Mouse (Mus musculus) brain, embryonic 14.5 days (tissue): ENCODE data around the gene Tox2. TPM values are rescaled to one million over a fixed set of nuclear protein-coding genes. Genes with fewer than 3 reads are reported as not detected.
A peak's percentile ranks its signal among the peaks of the same experiment; 100 is the strongest.

ENCODE experiments used
- DNase-seq: peaks from one replicate; pipeline ENCODE4 v3.0.0-alpha.2; 2011; ENCODE audit warnings: low read depth
- CTCF ChIP-seq: fragments of 200-500 bp; IDR thresholded peaks from 2 replicates; pipeline ENCODE4 v1.5.1; 2012; ENCODE audit warnings: inconsistent platforms, mild to moderate bottlenecking, moderate library complexity, borderline replicate concordance; ENCODE audit not compliant: insufficient read depth, insufficient read length; ENCODE audit errors: extremely low read depth
- POLR2A ChIP-seq: fragments of 200-500 bp; IDR thresholded peaks from 2 replicates; pipeline ENCODE4 v1.6.1; 2012; ENCODE audit warnings: mild to moderate bottlenecking, inconsistent platforms, borderline replicate concordance; ENCODE audit not compliant: poor library complexity, insufficient read depth, insufficient read length, severe bottlenecking; ENCODE audit errors: extremely low read depth
- polyA plus RNA-seq: library from polyadenylated mRNA; depleted of rRNA; stranded (reverse); fragments of >200 nt; gene quantifications from 2 replicates; pipeline ENCODE4 v1.2.3, GENCODE M21; 2012

Gene Tox2
- polyA plus RNA-seq, 1 experiment, result 70.4 TPM

GRCm38 (mm10) chr2:163233666-163234065, 30.7 kb downstream of the Tox2 start:
- no peak for DNase-seq
- TF ChIP-seq POLR2A (no peak), CTCF (no peak)

DNA sequence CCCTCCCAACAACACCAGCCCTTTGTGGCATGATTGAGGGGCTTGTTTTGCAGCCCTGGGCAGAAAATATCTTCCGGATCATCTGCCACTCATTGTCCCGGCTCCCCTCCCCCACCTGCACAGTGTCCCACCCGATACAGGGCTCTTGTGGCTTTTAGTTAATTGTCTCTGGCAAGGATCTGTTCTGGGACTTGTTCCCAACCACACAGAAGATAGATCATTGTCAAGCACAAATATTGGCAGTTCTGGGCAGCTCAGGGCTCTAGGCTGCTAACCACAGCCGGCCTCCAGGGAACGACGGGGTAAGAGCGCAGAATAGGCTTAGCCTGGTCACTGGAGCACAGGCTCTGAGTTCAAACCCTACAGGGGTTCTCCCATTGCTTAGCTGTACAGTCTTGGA, 33.1 kb downstream of the Tox2 start:
- peak; percentile 88 for DNase-seq

GRCm38 (mm10) chr2:163237999-163238529, 35.1 kb downstream of the Tox2 start:
- no peak for TF ChIP-seq POLR2A
- TF ChIP-seq CTCF, result no peak
- peak; percentile 85 for DNase-seq

More for the DNA sequence above, 33.1 kb downstream of the Tox2 start:
- no peak for TF ChIP-seq POLR2A
- TF ChIP-seq CTCF, result no peak

- DNase-seq, result no peak
- no peak for TF ChIP-seq CTCF
- TF ChIP-seq POLR2A, result no peak
These were observed 37.0 kb downstream of the Tox2 start for GRCm38 (mm10) chr2:163239945-163240344.

GRCm38 (mm10) chr2:163241867-163242266, 38.9 kb downstream of the Tox2 start:
- DNase-seq, result no peak
- TF ChIP-seq CTCF, result no peak
- TF ChIP-seq POLR2A, result no peak

DNA sequence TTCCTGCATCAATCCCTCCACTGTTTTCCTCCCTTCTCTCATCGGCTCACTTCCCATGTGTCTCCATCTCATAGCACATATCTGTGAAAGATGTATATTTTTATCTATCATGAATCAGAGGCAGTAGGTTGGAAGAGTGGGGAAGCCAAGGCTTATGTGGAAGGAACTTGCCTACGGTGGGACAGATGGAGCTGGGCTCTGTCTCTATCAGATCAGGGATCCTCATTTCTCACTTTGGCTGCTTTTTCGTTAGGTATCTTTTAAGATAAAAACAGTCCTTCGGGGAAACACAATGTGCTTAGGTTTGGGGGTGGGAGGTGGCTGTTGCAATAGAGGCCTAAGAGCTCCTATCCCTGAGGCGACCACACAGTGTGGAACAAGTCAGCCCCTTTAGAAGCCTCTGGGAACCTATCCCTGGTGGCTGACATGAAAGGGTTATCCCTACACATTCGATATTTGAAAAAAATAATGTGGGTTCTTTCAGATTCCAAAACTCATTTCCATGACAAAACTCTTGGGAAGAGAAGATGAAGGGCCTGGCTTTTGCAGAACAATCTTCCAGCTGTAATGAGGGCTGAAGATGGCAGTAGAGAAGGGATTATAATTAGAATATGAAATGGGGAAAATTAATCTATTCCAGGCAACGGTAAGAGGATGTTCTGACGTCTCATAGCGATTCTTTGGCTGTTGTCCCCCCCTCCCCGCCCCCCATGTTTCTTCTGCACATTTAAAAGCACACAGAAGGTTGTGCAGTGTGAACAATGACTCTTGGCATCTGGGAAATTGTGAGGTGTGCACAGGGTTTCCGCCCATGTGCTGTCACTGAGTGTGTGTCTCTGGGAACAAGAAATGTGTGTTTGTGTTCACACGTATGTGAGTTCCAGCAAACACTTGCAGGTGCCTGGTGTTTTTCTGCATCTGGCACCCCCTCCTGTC, 41.3 kb downstream of the Tox2 start:
- TF ChIP-seq CTCF (no peak), POLR2A (no peak)
- DNase-seq, result peak; percentile 75

DNA sequence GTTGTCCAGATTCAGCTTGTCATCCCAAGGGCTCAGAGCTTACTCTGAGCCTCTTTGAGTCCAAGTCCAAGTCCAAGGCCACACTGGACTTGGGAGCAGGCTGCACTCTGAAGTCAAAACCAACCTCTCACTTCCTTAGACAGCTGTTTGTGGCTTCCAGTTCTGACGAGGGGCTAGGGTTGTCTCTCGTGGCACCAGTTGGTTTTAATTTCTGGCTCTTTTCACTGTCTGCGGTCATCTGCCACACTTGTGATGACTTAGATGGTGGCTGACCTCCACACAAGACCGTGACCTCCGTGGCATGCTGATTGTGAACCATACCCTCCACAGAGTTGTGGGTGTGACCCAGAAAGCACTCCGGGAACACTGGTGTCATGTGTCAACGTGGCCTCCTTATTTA, 46.0 kb downstream of the Tox2 start:
- no peak for DNase-seq
- TF ChIP-seq CTCF, result no peak
- no peak for TF ChIP-seq POLR2A

DNA sequence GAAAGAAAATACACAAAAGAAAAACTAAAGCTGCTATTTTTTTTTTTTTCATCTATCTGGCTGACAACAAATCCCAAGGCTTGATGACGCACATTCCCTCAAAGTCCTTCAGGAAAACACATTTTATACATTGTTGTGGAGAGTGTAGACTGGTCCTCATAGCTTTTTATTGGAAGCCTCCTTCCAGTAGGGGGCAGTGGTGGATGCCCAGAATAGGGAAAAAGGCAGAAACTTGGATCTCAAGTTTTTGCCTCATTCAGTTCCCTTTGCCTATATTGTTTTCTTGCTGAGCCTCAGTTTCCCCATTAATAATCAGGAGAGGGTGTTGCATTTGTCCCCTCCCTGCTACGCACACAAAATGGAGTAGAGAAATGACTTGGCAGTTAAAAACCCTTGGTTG, 49.7 kb downstream of the Tox2 start:
- no peak for DNase-seq

GRCm38 (mm10) chr2:163253248-163254099, 50.5 kb downstream of the Tox2 start:
- peak; percentile 53 for DNase-seq
- no peak for TF ChIP-seq POLR2A
- TF ChIP-seq CTCF, result no peak

More for the DNA sequence above, 49.7 kb downstream of the Tox2 start:
- TF ChIP-seq CTCF (peak; percentile 44; the same call in 1 of the 2 replicates), POLR2A (no peak)

DNA sequence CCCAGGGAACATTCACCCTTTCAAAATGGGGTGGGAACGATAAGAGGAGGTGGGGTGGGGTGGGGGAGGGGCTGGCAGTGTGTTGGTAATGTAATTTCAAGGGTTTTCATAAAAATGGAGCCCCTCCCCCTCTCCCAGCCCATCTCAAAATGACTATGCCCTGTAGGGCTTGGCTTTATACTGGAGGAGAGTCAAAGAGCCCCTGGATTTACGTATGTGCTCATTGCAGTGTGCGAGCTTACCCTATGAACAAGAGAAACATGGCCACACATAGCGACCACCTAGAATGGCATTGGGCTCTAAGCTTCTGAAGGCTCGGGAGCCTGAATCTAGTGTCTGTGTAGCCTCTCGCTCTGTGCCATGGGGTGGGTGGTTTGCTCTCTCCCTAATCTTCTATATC, 51.3 kb downstream of the Tox2 start:
- TF ChIP-seq CTCF (no peak), POLR2A (no peak)
- no peak for DNase-seq

DNA sequence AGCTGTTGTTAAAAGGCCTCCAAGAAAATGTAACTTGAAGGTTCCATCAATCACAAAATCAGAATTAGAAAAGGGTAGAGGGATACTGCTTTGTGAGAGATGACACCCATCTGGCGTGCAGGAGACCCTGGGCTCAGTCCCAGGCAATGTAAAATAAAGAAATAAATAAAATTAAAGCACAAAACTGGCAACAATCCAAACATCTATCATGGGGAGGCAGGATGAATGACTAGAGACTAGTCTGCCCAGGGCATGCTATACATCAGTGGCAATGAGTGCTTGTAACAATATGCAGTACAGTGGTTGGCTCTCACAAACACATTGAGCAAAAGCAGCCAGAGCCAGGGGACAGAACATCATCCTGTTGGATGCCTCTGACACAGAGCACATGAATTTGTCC, 53.8 kb downstream of the Tox2 start:
- no peak for TF ChIP-seq CTCF
- TF ChIP-seq POLR2A, result no peak
- no peak for DNase-seq
